Mouse (Mus musculus): ENCODE measurements around the gene Gpr37.

Gene Gpr37

GRCm38 (mm10) chr6:25690629-25691028, at the start of gene Gpr37:
TSS of gene Gpr37 (minus strand) at chr6:25690729.
- in situ Hi-C loops (cut with MboI; ENCODE audit: low sequenced_read_pairs): no loop called here

GRCm38 (mm10) chr6:25736533-25736932, 46.0 kb upstream of the Gpr37 start:
- in situ Hi-C loops (cut with MboI; ENCODE audit: low sequenced_read_pairs): no loop called here

- in situ Hi-C loops (cut with MboI; ENCODE audit: low sequenced_read_pairs): no loop called here
Observed at GRCm38 (mm10) chr6:25726560-25726959, 36.0 kb upstream of the Gpr37 start.

GRCm38 (mm10) chr6:25710601-25711000, 20.1 kb upstream of the Gpr37 start:
- in situ Hi-C loops (cut with MboI; ENCODE audit: low sequenced_read_pairs): no loop called here

GRCm38 (mm10) chr6:25709250-25709895, 18.8 kb upstream of the Gpr37 start:
- in situ Hi-C loops (cut with MboI; ENCODE audit: low sequenced_read_pairs): no loop called here

- in situ Hi-C loops (cut with MboI; ENCODE audit: low sequenced_read_pairs): no loop called here
Observed at GRCm38 (mm10) chr6:25699956-25700355, 9.4 kb upstream of the Gpr37 start.

- in situ Hi-C loops (cut with MboI; ENCODE audit: low sequenced_read_pairs): no loop called here
Observed at GRCm38 (mm10) chr6:25690284-25690605, 284 bp downstream of the Gpr37 start.

- in situ Hi-C loops (cut with MboI; ENCODE audit: low sequenced_read_pairs): no loop called here
Observed at GRCm38 (mm10) chr6:25689520-25690283, 827 bp downstream of the Gpr37 start.

GRCm38 (mm10) chr6:25688927-25689519, 1.5 kb downstream of the Gpr37 start:
- in situ Hi-C loops (cut with MboI; ENCODE audit: low sequenced_read_pairs): no loop called here

- in situ Hi-C loops (cut with MboI; ENCODE audit: low sequenced_read_pairs): no loop called here
Observed at GRCm38 (mm10) chr6:25686760-25687200, 3.7 kb downstream of the Gpr37 start.

GRCm38 (mm10) chr6:25684391-25684790, 6.1 kb downstream of the Gpr37 start:
- in situ Hi-C loops (cut with MboI; ENCODE audit: low sequenced_read_pairs): no loop called here

- in situ Hi-C loops (cut with MboI; ENCODE audit: low sequenced_read_pairs): no loop called here
Observed at GRCm38 (mm10) chr6:25675111-25675510, 15.4 kb downstream of the Gpr37 start.

GRCm38 (mm10) chr6:25673801-25674200, 16.7 kb downstream of the Gpr37 start:
- in situ Hi-C loops (cut with MboI; ENCODE audit: low sequenced_read_pairs): no loop called here

- in situ Hi-C loops (cut with MboI; ENCODE audit: low sequenced_read_pairs): no loop called here
Observed at GRCm38 (mm10) chr6:25670150-25670549, 20.4 kb downstream of the Gpr37 start.

- in situ Hi-C loops (cut with MboI; ENCODE audit: low sequenced_read_pairs): no loop called here
Observed at GRCm38 (mm10) chr6:25663942-25664341, 26.6 kb downstream of the Gpr37 start.

- in situ Hi-C loops (cut with MboI; ENCODE audit: low sequenced_read_pairs): no loop called here
Observed at GRCm38 (mm10) chr6:25659924-25660675, 30.4 kb downstream of the Gpr37 start.

Data from CH12F3 (cell line).